Mouse (Mus musculus) adipose tissue, adult 10 weeks (tissue): ENCODE data around the gene Trnt1. TPM values are rescaled to one million over a fixed set of nuclear protein-coding genes. Genes with fewer than 3 reads are reported as not detected.

Experiments
- polyA plus RNA-seq: library from polyadenylated mRNA; stranded (reverse); fragments of 350-450 nt; fragmentation: Illumina TruSeq; extraction: RNeasy Lipid Tissue Mini Kit (QIAGEN cat#74804); gene quantifications from one replicate; pipeline ENCODE4 v1.2.3, GENCODE M21; 2014; ENCODE audit warnings: low read depth, low replicate concordance

Trnt1 gene
- 25.8 TPM for polyA plus RNA-seq

DNA sequence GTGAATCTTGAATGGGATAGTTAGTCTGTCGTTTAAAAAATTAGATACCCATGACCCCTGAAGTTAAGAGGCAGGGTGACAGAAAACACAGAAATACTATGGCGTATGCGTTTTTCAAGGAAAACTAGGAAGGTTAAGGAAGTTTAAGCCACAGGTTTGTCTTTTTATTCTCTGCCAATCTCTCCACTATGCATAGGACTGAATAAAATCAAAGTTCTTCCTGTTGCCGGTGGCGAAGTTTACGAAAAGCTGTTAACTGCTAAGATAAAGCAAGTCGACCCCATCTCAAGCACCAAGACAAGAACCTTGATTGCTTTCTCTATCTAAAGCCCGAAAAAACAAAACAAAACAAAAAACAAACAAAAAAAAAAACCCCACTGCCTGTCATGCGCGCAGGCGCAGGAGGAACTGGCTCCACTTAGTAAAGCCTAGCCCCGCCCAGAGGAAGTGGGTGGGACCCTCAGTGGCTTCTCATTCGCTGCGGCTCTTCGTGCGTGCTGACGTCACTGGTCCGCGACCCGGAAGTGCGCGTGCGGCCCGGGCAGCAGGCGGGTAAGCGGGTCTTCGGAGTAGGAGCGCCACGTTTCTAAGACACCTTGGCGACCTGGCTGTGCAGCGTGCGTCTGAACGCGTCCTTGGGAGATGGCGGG, at the start of gene Trnt1:
TSS of gene Trnt1 (plus strand) at position 481 of the 650 bp plus-strand sequence.

GRCm38 (mm10) chr6:106748887-106749388, 20.0 kb upstream of the Trnt1 start, which contains the start of gene Il5ra:
TSS of gene Il5ra (minus strand) at chr6:106749037.

GRCm38 (mm10) chr6:106799333-106800226, 30.7 kb downstream of the Trnt1 start, which contains the start of gene Crbn:
TSS of gene Crbn (minus strand) at chr6:106800077.

Other genes starting within 250 kb of the Trnt1 start
- gene Il5ra, start 20.1 kb upstream of the Trnt1 start, polyA plus RNA-seq, result not detected
- gene Crbn, start 31.0 kb downstream of the Trnt1 start, polyA plus RNA-seq, result 29.8 TPM